Mouse (Mus musculus): ENCODE measurements around the gene Anxa2.

The Anxa2 gene

DNA sequence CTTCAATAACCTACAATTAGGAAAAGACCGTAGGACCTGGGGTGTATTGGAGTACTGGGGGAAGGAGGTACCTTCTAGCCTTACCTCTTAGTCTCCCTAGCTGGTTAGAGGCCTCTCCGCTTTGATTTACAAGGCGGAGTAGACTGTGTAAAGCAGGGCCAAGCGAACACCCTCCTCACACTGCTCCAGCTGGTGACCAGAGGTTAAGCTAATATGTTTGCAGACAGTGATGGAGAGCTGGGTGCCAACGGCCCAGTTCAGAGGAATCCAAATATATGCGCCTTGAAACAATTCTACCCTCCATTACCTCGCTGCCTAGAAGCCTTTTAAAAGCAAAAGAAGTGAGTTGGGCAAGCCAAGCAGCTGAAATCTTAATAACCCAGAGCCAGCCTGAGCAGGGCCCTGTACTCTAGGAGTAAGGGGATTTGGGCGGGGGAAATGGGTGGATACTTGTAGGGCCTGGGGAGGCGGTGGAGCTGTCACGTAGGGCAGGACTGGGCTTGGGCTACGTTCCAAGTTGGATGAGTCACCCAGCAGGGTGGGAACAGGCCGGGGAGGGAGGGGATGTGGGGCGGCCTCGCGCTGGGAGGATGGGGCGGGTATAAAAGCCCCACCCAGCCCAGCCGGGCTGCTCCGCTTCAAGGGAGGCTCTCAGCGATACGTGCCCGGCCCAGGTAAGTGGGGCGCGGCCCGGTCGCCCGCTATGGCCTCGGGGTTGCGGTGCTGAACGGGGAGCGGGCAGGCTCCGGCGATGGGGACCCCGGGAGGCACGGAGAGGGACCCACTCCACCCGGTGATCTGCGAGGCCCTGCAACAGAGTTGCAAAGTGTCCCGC is at the start of gene Anxa2:
TSS of gene Anxa2 (plus strand) at position 555 of the 835 bp plus-strand sequence.
- peak; percentile 71 to 80 for DNase-seq

DNA sequence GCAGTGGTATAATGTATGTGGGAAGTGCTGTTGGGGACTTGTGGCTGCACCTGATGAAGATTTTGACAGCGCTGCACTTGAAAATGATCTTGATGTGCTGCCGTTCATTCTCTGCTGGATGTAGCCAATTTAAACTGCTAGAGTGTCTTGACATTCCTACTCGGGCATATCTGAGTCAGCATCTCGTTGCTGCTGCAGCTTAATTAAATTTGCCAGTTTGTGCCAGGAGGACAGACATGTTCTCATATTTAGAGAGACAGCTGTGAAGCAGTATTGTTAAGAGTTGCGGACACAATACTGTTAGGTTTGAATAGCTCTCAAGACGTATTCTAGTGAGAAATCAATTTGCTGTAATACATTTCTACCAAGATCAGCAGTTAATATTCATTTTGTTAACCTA is 48.7 kb upstream of the Anxa2 start:
- DNase-seq, result no peak

DNA sequence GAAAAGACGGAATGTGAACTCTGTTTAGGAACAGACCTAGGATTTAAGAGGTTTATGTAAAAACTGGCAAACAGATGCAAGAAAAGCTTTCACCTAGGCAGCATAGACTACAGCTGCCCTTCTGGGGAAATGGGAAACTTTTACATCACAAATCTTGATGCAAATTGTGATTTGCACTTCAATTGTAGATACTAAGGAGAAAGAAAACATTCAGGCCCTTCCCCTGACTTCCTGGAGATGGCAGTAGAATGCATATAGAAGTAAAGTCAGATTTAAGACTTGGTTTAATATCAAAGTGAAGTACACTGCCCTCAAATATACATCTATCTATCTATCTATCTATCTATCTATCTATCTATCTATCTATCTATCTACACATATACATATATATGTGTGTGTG is 33.9 kb upstream of the Anxa2 start:
- peak in 1 of 2 experiments; percentile 16 for DNase-seq

DNA sequence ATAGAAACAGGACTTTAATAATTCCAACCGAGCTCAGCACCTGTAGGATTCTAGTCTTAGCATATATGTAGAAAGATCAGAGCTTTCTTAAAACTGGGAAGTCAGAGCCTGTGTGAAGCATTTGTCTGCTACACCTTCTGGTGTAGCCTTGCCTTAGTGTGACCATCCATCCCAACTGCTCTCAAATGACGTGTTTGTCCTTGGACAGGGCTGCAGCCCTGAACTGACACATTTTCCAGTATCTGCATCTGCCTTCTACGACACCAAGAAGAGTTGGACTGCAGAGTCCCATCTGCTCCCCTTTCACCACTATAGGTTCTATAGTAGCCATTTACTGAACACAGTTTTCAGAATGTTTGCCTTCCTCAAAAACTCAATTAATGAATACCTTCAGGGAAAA is 22.9 kb upstream of the Anxa2 start:
- no peak for DNase-seq

DNA sequence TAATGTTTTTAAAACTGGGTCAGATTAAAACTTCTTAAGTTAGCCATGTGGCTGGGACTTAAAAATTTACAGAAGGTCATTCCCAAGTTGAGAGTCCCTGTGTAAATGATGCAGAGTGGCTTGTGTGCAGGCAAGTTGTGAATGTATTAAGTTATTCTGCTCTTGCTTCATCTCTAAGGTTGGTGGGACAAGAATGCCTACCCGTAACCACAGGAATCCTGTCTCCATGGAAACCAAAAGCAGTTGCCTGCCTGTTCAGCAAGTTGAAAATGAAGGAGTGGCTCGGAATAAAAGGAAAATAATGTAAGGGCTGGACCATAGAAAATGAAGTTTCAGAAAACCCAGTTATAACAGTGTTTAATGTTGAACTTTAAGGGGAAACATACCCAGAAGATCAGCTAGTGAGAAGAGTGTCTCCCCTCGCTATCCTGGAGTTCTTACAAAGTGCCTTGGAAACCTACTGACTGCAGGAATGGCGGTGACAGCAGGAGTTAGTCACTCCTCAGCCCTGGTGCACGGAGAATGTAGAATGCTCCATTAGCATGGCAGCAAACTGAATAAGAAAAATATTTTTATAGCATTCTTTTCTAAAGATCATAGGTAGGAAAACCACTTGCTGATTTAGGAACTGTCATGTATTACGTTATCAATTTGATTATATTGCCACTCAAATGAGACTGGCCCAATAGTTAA is 21.4 kb upstream of the Anxa2 start:
- no peak for DNase-seq

DNA sequence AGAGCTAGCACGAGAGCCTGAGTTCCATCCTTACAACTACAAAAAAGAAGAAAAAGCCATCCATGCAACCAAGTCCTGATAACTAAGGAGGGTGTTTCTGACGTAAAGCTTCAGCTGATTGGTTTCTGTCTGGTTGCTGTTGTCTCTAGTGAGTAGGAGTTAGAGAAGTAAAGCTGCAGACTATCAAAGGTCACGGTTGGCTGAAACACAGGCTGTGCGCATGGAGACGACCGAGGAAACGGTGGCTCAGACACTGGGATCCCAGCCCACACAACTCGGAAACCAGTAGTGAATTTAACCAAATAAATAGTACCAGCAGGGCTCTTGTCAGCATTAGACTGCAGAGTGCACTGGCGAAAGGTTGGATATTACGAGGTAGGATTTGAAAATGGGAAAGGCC is 18.2 kb upstream of the Anxa2 start:
- no peak for DNase-seq

DNA sequence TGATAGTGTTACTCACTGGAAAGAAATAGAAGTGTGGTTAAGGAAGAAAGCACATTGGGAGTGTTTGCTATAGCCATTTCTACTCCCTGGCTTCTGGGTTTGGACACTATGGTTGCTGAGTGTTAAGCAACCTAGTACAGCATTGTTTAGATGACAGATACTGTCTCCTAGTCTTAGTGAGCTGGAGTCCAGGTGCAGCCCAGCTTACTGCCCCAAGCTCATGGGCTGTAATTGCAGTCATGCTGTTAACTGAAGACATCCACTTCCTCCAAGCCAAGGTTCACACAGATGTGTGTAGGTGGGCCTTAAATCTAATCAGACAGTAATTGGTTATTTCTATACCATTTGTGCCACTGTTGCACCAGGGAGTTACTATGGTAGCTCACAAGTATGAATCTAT is 17.8 kb upstream of the Anxa2 start:
- DNase-seq, result no peak

DNA sequence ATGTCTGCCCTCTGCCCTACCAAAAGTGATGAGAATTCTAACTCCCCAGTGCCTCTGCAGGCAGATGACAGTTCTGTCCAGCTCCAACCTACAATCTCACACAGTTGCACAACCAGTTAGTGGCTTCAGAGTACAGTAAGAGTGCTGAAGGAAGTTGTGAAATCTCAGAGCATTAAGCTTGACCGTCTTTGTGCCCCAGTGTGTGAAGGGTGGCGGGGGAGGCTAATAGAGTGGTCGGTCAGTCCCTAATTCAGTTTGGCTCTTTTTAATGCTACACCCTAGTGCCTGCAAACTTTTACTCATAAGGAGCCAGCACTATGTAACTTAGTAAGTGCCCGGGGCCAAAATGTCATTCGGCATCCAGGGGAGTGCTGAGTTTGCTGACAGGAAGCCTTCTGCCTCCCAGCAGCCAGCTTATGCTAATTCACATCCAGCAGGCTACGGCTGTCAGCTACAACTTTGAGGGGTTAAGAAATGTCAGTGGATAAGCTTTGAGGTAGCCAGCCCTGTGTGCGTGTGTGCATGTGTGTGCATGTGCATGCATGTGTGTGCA is 13.5 kb upstream of the Anxa2 start:
- no peak for DNase-seq

DNA sequence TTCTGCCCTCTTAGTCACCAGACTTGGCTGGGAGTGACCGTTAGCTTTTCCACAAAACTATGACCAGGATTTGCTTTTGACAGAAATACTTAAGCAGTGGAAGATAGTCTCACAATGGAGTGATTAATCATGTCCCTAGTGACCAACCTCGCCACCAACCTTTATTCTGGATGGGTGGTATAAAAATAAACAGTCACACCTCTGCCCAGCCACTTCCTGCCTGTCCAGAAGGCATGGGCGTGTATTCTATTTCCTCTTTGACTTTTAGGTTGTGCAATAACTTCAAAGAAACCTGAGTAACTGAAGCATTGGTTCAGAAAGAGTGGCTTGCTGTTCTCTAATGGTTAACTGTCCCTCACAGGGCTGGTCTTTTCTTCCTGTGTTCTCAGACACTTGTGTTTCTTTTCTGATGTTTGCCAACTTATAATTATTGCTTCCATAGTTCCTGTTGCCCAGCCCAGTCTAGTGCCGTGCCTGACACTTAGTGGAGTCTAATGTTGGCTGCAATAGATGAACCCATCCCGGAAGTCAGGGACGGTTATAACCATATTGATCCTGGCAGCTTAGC is 10.9 kb upstream of the Anxa2 start:
- no peak for DNase-seq

DNA sequence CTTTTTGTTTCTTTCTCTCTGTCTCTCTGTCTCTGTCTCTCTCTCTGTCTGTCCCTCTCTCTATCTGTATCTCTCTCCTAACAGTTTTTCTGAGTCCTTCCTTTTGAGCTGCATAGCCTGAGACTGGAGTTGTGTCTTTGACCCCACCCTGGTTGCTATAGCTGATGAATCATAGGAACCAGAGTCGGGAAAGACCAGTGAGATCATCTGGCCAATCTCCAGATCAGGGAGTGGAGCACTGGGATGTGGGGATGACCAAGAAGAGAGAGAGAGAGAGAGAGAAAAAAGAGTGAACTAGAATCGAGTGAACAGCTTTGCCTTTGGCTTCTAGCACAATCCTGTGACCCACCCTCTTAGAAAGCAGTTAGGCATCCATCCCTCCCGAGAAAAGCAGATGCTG is 10.2 kb upstream of the Anxa2 start:
- DNase-seq, result no peak

DNA sequence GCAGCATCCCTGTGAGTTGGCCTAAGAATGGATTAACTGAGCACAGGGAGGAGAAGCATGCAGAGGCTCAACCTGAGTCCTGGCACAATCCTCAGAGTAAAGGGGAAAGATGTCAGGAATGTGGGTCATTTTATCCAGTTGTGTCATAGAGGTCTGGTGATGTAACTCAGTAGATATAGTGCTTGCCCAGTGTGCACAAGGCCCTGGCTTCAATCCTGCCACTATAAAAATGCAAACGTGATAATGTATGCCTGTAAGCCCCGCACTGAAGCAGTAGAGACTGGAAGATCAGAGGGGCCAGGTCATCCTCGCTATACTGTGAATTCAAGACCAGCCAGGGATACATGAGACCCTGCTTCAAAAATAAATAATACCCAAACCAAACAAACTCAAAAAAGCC is 4.6 kb upstream of the Anxa2 start:
- no peak for DNase-seq

DNA sequence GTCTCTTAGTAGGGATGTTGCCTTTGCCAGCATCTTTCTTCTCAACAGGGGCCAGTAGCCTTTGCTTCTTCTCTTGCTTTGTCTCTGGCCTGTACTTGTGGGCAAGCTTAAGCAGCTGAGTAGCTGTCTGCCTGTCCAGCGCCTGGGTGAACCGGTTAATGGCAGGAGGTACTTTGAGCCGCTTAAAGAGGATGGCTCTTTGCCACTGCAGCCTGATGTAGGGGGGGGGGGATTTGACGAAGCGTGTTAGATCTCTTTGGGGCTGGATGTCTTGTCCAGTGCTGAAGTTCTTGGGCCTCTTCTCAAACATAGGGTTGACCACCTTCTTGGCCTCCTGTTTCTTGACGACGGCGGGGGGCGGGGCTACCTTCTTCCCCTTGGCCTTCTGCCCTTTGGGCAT is 2.8 kb upstream of the Anxa2 start:
- DNase-seq, result peak in 1 of 2 experiments; percentile 22

DNA sequence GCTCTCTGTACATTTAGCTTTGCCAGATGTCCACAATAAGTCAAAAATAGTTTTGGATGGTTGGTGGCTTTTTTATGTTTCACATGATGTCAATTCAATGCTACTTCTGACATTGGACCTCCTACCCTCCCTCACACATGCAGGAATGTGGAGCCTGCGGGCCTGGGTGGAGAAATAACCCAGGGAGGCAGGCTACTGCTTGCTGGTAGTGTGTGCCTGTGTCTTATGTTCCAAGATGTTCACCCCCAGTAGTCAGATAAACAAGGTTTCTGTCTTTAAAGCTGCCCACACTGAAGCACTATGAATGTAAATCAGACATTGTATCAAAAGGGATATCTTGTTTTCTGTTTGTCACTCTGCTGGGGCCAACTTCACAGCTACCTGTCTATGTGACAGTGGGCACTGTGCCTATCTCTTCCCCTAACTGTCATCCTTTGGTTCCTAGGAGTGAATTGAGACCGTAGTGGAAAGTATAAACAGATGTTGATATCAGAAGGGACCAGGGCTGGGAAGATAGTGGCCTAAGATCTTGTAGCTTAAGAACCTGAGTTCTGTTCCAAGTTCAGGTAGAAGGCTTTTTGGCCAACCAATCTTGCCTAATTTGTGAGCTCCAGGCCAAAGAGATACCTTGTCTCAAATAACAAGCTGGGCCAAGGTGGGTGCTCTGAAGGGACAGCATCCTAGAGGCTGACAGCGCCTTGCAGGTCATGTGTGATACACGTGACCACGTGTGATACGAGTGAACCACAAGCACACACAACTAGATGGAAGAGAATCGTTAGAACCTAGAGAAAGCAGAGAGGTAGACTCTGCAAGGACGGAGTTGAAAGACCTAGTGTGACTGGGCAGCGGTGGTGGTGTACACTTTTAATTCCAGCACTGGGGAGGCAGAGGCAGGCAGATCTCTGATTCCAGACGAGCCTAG is 1.3 kb upstream of the Anxa2 start:
- no peak for DNase-seq

DNA sequence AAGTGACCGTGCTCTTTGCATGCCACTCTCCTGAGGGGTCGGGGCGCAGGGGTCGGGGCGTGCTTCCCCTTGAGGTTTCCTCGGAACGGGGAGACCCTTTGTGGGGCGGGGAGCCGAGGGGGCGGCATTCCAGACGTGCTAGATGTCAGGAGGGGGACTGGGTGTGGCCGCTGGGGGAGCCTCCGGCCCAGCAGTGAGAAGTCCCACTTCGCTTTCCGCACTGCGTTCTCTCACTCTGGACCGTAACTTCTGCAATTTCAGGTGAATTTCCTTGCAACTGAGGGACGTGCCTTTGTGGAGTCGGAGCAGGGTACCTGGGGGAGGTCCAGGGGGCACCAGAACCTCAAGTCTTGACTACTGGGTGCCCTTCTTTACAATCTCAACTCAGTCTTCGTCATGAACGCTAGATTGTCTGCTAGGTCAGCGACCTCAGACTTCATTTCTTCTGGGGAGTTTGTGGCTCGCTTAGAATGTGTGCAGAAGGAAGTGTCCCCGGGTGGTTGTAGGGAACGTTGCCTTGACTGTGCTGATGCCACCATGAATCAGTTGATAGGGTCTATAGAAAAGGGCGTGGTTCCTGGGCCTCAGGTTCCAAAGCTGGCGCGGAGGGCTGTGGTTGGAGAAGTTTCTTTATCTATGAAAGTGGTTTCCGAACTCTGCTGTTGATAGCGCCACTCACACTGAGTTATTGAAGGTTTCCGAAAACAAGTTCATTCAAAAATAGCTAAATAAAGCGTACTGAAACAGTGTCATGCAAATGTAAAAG is 664 bp downstream of the Anxa2 start:
- DNase-seq, result no peak

DNA sequence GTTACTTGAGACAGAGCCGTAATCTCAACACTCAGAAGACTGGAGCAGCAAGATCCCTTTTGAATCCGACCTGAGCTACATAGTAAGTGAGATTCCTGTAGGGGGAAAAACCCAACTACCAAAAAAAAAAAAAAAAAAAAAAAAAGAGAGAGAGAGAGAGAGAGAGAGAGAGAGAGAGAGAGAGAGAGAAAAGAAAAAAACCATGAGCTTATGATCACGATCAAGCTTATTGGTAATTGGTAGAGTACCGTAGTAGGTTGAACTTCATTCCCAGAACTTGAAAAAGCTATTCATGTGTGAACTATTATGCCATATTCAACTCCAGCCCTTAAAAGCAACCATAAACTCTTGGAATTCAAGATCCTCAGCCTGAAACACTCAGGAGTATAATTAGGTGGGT is 1.3 kb downstream of the Anxa2 start:
- no peak for DNase-seq

DNA sequence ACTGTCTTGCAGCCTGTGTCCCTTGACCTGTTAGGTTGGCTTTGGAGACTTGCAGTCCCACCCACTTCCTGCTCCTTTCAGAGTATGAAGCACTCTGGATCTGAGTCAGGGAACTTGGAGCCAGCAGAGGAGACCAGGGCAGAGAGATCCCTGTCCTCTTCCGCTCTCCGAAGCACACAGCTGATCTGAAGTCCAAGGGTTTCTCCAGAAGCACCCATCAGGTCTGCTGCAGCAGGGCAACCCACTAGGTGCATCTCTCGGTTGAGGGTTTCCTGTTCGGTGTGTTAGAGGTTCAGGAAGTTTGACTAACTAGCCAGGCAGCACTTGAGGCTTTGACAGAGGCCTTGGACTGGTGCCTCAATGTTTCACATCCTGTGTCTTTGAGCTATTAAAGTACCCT is 2.0 kb downstream of the Anxa2 start:
- no peak for DNase-seq

DNA sequence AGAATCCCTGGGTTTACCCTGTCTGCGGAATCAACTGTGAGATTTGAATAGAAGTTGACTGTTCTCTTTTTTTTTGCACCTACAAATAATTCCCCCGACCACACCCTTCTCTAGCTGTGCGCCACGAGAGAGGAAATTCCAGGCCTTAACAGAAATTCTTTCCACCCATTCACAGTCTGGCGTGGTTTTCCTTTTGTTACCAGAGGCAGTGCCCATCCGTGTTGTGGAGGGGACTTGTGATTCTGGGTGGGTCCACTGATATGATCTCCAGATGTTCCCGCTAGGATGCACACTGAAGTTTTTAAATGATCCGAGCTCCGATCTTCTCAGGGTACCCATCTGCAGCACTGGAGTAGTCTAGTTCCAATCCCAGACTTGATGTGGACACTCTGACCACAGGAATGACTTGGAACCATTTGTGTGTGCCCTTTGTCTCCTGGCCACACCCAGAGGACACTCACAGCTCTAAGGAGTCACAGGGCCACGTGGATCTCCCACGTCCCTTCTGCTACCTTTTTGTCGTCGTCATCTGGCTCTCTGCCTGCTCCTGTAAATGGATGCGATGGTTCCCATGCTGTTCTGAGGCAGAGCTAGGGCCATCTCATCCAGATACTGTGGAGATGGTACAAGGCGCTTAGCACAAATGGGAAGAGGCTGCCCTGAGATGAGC is 3.1 kb downstream of the Anxa2 start:
- DNase-seq, result peak in 1 of 2 experiments; percentile 19

DNA sequence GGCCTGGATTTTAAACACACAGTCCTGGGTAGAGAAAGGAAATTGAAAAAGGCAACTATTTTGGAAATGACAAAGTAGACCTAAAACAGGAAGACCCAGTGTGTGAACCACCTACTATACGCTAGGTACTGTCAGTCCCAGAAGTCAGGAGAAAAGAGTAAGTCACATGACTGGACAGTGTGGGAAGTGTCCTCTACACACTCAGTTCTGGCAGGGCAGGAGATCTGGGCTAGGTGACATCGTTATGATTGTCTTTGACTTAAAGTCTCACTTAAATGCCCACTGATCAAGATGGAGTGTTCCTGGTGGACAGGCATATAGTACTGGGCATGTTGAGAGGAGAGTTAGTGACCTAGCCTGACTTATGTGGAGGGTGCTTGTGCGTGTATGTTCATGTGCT is 3.7 kb downstream of the Anxa2 start:
- no peak for DNase-seq

DNA sequence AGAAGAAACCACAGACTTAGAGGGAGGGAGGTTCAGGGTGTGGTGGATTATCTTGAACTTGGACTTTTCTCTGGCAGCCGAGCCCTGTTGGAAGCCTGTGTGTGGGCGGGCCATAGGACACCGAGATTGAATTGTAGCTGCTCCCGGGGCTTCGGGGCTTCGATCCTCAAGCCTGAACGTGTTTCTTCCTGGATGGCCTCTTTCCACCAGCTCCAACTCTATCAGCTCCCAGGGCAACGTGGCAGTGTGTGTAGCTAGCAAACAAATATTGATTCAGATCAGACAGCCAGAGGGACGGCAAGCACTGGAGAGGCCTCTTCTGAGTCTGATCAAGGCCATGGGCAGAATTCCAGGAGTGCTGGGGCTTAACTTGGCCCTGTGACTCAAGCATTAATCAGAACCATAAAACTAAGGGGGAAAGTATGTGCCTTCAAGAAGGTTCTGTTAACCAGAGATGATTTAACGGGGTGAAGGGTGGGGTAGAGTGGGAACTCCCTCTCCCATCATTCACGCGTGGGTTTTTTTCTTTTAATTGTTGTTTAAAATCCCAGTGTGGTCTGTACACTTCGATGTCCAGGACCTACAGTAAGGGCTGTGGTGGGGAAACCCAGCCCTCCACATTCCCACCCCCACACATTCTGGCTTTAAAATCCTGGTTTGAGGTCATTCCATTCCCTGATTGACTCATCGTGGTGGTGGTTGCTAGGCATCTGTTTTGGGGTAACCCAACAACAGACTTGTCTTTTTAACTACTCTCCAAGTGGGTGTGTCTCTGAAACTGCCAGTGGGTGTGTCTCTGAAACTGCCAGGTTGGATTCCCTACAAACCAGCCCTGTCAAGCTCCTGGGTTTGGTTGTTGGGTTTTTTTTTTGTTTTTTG is 4.6 kb downstream of the Anxa2 start:
- peak; percentile 66 to 70 for DNase-seq

DNA sequence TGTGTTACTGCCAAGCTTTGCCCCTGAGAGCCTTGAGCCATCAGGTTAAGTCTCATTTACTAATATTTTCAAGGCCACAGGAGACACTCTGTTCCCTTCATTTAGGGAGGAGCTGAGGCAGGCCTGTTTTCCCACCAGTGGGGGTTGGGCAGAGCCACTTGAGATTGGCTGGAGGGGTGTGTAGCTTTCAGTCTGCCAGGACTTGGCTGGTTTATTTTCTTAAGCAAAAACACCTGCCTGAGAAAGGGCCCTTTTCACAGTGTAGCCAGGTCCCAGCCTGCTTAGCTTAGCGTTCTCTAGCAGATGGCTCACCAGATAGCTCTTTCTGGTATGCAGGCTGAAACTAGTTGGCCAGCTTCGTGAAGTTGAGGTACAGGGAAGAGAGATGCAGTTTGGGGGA is 5.6 kb downstream of the Anxa2 start:
- peak in 1 of 2 experiments; percentile 29 for DNase-seq
